Mouse (Mus musculus): Measurements from ENCODE around the gene Igf2r. TPM values are rescaled to one million over a fixed set of nuclear protein-coding genes. Genes with fewer than 3 reads are reported as not detected.

Gene Igf2r
- polyA plus RNA-seq, 1 experiment from 2014 or later = 20.5 TPM

DNA sequence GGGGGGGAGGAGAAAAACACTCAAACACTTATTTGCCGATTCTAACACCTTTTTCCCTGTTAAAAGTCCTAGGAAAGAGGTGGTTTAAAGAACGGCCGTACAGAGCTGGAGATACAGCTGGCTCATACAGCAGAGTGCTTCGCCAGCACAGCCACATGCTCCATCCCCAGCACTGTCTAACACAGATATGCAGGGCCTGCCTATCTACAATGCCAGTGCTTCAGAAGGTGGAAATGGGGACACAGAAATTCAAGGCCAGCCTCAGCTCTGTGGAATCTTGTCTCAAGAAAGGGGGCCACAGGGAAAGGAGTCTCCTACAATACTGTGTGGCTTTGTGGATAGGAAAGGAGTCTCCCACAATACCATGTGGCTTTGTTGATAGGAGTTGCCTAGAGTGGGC is 52.0 kb downstream of the Igf2r start:
- Histone ChIP-seq H3K9me3 (no peaks in the 10 kb centered on the region), H3K4me3 (no peak overlapping the region), H3K36me3 (replicated peaks) (peaks cover 98% of the 10 kb centered on the region), H3K4me1 (no peaks in the 10 kb centered on the region), H3K27me3 (ENCODE audit: poor library complexity, severe bottlenecking) (no peaks in the 10 kb centered on the region), H3K27ac (no peak overlapping the region)
- DNase-seq (ENCODE audit: extremely low spot score, low spot score) = no peak
- WGBS = 91% methylated on average over 4 of the region's 4 CpGs

DNA sequence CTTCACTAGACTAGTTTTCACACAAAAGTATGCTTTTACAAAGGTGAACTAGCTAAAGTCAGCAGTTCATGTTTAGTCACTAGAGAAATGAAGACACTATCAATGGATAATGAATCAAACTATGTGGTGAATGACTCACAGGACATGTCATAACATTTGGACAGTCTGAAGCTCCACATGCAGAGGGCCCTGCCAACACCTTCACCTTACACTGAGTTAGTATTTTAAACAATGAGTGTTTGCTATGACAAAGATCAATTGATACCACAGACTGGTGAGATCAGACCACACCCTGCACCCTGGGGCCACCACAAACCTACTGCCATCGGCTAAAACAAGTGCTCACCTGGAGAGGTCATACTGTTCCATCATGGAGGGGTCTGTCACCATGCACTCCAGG is 54.4 kb downstream of the Igf2r start:
- H3K36me3 ChIP-seq (replicated peaks) = peaks cover 98% of the 10 kb centered on the region
- 98% methylated on average over 1 of the region's 1 CpGs for WGBS
- H3K4me3 ChIP-seq = no peak overlapping the region

DNA sequence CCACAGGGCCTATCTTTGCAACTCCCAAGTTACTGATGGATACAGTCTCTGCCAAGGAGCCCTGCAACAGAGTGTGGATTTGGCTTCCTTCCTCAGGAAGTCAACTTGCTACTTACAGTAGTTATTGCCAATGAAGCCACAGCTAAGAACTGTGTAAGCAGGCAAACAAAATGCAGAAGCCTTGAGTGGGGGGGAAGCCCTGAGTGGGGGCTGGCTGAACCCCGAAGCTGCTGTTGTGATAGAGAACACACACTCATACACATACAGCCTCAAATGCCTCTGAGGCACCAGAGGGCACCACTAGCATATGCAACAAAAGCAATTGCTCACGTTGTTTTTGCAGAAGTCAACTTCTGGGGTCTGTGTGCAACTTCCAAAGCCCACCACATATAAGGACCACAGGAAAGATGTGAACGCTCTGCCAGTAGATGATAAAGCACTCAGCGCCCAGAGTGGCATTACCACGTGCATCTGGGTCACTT is 55.3 kb downstream of the Igf2r start:
- no peaks in the 10 kb centered on the region for H3K4me1 ChIP-seq
- no peak for DNase-seq (ENCODE audit: extremely low spot score, low spot score)
- H3K27me3 ChIP-seq (ENCODE audit: poor library complexity, severe bottlenecking) = no peaks in the 10 kb centered on the region
- WGBS = 93% methylated on average over 5 of the region's 5 CpGs
- H3K9me3 ChIP-seq = no peaks in the 10 kb centered on the region
- H3K27ac ChIP-seq = no peak overlapping the region
- H3K36me3 ChIP-seq (replicated peaks) = peaks cover 98% of the 10 kb centered on the region
- H3K4me3 ChIP-seq = no peak overlapping the region

More for the DNA sequence above, 54.4 kb downstream of the Igf2r start:
- no peaks in the 10 kb centered on the region for H3K9me3 ChIP-seq
- H3K27ac ChIP-seq = no peak overlapping the region
- no peaks in the 10 kb centered on the region for H3K4me1 ChIP-seq
- DNase-seq (ENCODE audit: extremely low spot score, low spot score) = no peak
- H3K27me3 ChIP-seq (ENCODE audit: poor library complexity, severe bottlenecking) = no peaks in the 10 kb centered on the region

DNA sequence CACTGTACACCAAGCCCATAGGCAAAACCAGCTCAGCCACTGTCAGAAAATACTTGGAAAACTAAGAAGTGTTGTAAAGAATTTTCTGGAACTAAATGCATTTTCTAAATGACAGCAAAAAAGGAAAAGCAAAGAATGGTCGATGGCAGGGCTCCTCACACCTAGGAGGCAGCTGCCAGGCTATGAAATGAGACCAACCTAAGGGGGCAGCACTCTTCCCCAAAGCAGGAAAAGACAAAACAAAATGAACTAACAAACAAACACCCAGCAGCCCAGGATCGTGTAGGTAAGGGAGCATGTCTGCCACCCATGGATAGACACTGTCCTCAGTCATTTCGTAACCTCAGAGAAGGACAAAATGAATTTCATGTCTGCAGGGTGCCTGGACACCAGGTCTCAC is 56.5 kb downstream of the Igf2r start:
- Histone ChIP-seq H3K27me3 (ENCODE audit: poor library complexity, severe bottlenecking) (no peaks in the 10 kb centered on the region), H3K36me3 (replicated peaks) (peaks cover 97% of the 10 kb centered on the region), H3K27ac (no peak overlapping the region), H3K9me3 (no peaks in the 10 kb centered on the region), H3K4me1 (no peaks in the 10 kb centered on the region), H3K4me3 (no peak overlapping the region)
- no peak for DNase-seq (ENCODE audit: extremely low spot score, low spot score)
- 84% methylated on average over 3 of the region's 3 CpGs for WGBS

DNA sequence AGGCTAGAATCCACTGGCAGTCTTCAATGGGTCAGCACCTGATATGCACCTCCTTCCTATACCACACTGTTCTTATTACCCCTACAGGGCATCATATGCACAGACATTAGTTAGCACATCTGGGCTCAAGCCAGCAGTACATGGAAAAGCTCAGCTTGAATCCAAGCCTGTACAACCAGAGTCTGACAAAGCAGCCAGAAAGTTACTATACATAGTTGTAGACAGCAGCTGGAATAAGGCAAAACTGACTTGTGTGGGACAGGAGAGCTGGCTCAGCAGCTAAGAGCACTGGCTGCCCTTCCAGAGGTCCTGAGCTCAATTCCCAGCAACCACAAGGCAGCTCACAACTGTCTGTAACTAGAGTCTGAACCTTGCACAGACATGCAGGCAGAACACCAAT is 57.3 kb downstream of the Igf2r start:
- H3K4me1 ChIP-seq = no peaks in the 10 kb centered on the region
- peaks cover 97% of the 10 kb centered on the region for H3K36me3 ChIP-seq (replicated peaks)
- DNase-seq (ENCODE audit: extremely low spot score, low spot score) = no peak
- H3K4me3 ChIP-seq = no peak overlapping the region
- H3K27me3 ChIP-seq (ENCODE audit: poor library complexity, severe bottlenecking) = no peaks in the 10 kb centered on the region
- no peaks in the 10 kb centered on the region for H3K9me3 ChIP-seq
- no peak overlapping the region for H3K27ac ChIP-seq

DNA sequence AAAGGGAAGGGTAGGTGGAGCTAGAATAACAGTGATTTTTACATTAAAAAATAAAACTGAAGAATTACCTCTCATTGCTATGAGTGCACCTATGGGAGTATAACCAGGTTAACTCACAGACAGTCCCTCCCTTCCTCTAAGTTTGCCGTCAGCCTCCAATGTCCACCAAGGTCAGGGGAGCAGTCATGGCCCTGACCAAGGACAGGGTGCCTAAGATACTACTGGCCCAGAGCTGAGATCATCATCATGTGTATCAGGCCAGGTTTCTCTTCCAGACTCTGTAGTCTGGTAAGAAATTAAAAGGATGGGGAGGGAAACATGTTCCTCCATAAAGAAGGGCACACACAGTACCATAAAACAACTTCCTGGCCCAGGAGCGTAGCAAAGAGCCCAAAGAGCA is 58.5 kb downstream of the Igf2r start:
- H3K9me3 ChIP-seq = no peaks in the 10 kb centered on the region
- DNase-seq (ENCODE audit: extremely low spot score, low spot score) = no peak
- H3K36me3 ChIP-seq (replicated peaks) = peaks cover 94% of the 10 kb centered on the region
- no peaks in the 10 kb centered on the region for H3K27me3 ChIP-seq (ENCODE audit: poor library complexity, severe bottlenecking)
- WGBS = 88% methylated on average over 2 of the region's 2 CpGs
- no peaks in the 10 kb centered on the region for H3K4me1 ChIP-seq
- no peak overlapping the region for H3K27ac ChIP-seq
- H3K4me3 ChIP-seq = no peak overlapping the region

DNA sequence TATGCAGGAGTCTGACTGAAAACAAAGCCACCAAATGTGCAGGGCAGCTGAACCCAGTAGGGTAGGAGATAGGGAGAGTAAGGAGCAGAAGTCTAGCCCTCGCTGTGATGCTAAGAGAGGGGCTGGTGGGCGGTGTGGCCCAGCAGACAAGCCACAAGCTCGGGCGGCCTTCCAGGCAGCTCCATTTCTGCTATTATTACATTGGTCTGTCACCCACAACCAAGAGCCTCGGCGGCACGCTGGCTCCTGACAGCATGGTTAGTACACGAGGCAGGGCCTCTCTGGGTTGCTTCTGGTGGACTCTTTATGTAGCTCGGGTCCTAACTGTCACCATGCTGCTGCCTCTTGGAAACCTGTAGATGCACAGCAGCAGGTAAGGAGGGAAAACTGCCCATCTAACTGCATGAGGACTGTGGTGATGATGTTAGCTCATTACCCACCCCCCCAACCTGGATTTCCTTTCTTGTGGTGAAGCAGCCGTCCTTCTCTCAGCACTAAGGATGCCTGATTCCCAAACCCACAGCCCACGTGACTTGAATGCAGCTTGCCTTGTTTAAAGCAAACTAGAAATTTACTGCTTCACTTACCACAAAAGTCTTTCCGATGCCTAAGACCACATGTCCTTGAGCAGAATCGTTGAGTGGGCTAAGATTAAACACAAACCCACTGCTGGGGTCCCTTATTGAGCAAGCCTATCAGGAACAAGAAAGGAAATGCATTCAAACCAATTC is 59.2 kb downstream of the Igf2r start:
- H3K27ac ChIP-seq = no peak overlapping the region
- no peak for DNase-seq (ENCODE audit: extremely low spot score, low spot score)
- H3K27me3 ChIP-seq (ENCODE audit: poor library complexity, severe bottlenecking) = no peaks in the 10 kb centered on the region
- no peak overlapping the region for H3K4me3 ChIP-seq
- H3K4me1 ChIP-seq = no peaks in the 10 kb centered on the region
- H3K9me3 ChIP-seq = no peaks in the 10 kb centered on the region
- H3K36me3 ChIP-seq (replicated peaks) = peaks cover 94% of the 10 kb centered on the region
- 87% methylated on average over 13 of the region's 13 CpGs for WGBS

DNA sequence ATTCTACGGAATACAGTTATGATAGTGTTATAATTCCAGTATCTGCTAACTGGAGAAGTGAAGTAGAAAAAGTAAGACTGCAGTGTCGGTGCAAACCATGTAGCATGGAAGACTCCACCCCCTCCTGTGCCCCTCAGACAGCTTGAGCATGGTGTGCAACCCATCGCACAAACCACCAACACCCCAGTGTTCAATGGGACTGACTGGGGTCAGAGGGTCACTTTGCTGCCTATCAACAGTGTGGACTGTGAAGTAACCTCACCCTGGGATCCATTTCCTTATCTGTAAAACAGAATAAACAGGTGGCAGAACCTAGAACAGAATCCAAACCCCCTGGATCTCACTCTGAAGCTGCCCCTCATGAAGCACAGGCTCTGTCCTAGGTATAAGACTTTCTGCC is 61.1 kb downstream of the Igf2r start:
- no peaks in the 10 kb centered on the region for H3K9me3 ChIP-seq
- H3K4me1 ChIP-seq = no peaks in the 10 kb centered on the region
- DNase-seq (ENCODE audit: extremely low spot score, low spot score) = no peak
- peaks cover 94% of the 10 kb centered on the region for H3K36me3 ChIP-seq (replicated peaks)
- no peak overlapping the region for H3K27ac ChIP-seq
- WGBS = 92% methylated on average over 3 of the region's 3 CpGs
- no peaks in the 10 kb centered on the region for H3K27me3 ChIP-seq (ENCODE audit: poor library complexity, severe bottlenecking)
- no peak overlapping the region for H3K4me3 ChIP-seq

DNA sequence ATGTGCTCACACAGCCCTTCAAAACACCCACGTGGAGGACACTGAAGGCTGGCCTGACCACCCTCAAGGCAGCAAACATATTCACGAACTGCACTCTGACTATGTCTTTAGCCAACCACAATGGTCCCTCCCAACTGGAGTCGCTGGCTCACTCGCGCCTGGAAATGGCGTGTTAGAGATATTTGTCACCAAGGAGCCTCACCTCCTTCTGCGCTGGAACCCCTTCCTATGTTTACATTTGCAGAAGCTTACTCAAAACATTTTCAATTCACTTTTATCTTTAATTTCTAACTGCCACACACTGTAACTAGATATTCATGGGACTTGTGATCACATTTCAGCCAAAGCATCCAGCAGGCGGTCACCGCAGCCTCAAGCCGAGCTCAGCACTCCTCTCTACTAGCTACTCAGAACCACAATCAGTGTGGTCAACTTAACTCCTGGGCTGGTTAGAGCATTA is 62.8 kb downstream of the Igf2r start:
- no peak for DNase-seq (ENCODE audit: extremely low spot score, low spot score)
- H3K4me3 ChIP-seq = no peak overlapping the region
- no peaks in the 10 kb centered on the region for H3K27me3 ChIP-seq (ENCODE audit: poor library complexity, severe bottlenecking)
- H3K36me3 ChIP-seq (replicated peaks) = peaks cover 95% of the 10 kb centered on the region
- H3K9me3 ChIP-seq = no peaks in the 10 kb centered on the region
- no peak overlapping the region for H3K27ac ChIP-seq
- no peaks in the 10 kb centered on the region for H3K4me1 ChIP-seq
- WGBS = 94% methylated on average over 10 of the region's 10 CpGs

DNA sequence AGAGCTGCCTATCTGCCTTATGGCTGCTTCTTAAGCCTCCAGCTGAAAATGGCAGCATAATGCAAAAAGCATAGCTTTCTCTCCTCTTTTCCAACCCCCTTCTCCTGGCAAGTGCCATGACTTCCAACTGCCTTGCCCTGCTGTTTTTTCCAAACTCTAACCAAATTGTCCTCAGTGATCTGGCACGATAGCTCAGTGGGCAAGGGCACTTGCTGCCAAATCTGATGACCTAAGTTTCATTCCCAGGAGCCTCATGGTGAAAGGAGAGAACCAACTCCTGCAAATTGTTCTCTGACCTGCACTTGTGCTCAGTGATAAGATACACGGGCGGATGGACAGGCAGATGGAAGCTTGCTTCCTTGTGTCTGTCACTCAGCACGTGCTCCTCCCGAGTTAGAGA is 66.6 kb downstream of the Igf2r start:
- no peaks in the 10 kb centered on the region for H3K9me3 ChIP-seq
- no peak for DNase-seq (ENCODE audit: extremely low spot score, low spot score)
- no peak overlapping the region for H3K27ac ChIP-seq
- H3K4me1 ChIP-seq = no peaks in the 10 kb centered on the region
- H3K36me3 ChIP-seq (replicated peaks) = peaks cover 96% of the 10 kb centered on the region
- H3K27me3 ChIP-seq (ENCODE audit: poor library complexity, severe bottlenecking) = no peaks in the 10 kb centered on the region
- WGBS = 91% methylated on average over 5 of the region's 5 CpGs
- no peak overlapping the region for H3K4me3 ChIP-seq

DNA sequence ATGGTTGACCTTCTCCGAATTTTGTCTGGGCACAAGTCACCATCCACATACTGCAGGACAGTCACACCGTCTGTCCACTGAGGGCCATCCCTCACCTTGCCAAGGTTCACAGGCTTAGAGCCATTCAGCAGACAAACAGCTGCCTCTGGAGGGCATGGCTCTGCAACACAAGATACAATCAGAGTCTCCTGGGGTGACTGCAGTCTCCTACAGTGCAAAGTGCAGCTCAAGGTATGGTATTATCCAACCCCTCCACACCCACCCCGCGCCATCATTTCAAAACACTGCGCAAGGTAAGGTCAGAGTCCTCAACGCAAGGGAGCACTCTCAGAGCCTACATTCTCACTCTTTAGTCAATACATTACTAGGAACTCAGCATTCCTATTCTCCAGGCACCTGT is 69.1 kb downstream of the Igf2r start:
- Histone ChIP-seq H3K9me3 (no peaks in the 10 kb centered on the region), H3K27ac (no peak overlapping the region), H3K27me3 (ENCODE audit: poor library complexity, severe bottlenecking) (no peaks in the 10 kb centered on the region), H3K36me3 (replicated peaks) (peaks cover 99% of the 10 kb centered on the region), H3K4me1 (no peaks in the 10 kb centered on the region), H3K4me3 (no peak overlapping the region)
- no peak for DNase-seq (ENCODE audit: extremely low spot score, low spot score)
- WGBS = 93% methylated on average over 6 of the region's 6 CpGs

DNA sequence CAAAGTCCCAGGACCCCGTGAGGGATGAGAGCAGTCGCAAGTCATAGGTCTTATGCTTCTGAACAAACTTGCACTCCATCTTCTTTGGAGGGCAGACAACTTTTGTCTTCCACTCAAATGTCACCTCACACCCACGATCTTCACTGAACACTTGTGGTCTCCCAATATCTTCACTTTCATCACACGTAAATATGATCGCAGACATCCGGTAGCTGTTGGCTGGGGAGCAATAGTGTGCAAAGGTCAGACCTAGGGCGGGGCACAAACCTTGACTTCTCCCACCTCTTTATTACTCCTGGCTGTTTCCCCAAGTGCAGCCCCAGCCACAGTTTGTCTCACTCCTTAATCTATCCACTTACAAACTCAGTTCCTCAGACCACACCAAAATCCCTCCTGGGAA is 77.6 kb downstream of the Igf2r start:
- Histone ChIP-seq H3K36me3 (replicated peaks) (peaks cover 97% of the 10 kb centered on the region), H3K9me3 (no peaks in the 10 kb centered on the region), H3K27ac (no peak overlapping the region), H3K27me3 (ENCODE audit: poor library complexity, severe bottlenecking) (no peaks in the 10 kb centered on the region), H3K4me3 (no peak overlapping the region), H3K4me1 (no peaks in the 10 kb centered on the region)
- no peak for DNase-seq (ENCODE audit: extremely low spot score, low spot score)
- WGBS = 95% methylated on average over 7 of the region's 7 CpGs

DNA sequence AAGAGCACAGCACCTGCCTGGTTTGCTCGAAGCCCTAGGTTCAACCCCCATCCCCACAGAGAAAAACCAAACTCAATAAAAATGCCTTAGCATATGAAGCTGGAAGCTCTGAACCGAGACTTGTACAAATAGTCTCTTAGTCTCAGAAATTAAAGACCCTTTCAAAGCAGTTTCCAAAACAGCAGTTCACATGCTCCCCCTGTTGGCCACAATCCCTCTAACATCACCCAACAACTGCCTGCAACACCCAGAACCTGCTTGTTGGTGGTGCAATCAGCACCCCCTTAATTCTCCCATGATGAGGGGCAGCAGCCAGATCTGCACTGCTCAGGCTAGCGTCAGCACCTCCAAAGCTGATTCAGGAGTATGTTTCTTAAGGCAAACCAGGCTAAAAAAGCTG is 79.9 kb downstream of the Igf2r start:
- DNase-seq (ENCODE audit: extremely low spot score, low spot score) = no peak
- WGBS = 81% methylated on average over 3 of the region's 3 CpGs
- no peak overlapping the region for H3K4me3 ChIP-seq
- H3K4me1 ChIP-seq = no peaks in the 10 kb centered on the region
- no peak overlapping the region for H3K27ac ChIP-seq
- no peaks in the 10 kb centered on the region for H3K27me3 ChIP-seq (ENCODE audit: poor library complexity, severe bottlenecking)
- H3K36me3 ChIP-seq (replicated peaks) = peaks cover 100% of the 10 kb centered on the region
- H3K9me3 ChIP-seq = no peaks in the 10 kb centered on the region

Measured in forebrain, embryonic 10.5 days (tissue).